Mouse (Mus musculus): Measurements from ENCODE around the gene Arpp19. TPM values are rescaled to one million over a fixed set of nuclear protein-coding genes. Genes with fewer than 3 reads are reported as not detected.
A peak's percentile ranks its signal among the peaks of the same experiment; 100 is the strongest.

The Arpp19 gene
- polyA plus RNA-seq, 1 experiment from 2014 or later = 202 TPM

GRCm38 (mm10) chr9:75040566-75040965 is 3.2 kb downstream of the Arpp19 start:
- Histone ChIP-seq H3K4me1 (peaks cover 21% of the 10 kb centered on the region), H3K27ac (replicated peaks) (no peak overlapping the region), H3K4me3 (replicated peaks) (no peak overlapping the region), H3K27me3 (replicated peaks) (no peaks in the 10 kb centered on the region), H3K9ac (replicated peaks) (no peak overlapping the region), H3K9me3 (replicated peaks) (no peaks in the 10 kb centered on the region), H3K36me3 (peaks cover 4% of the 10 kb centered on the region; the same call in 1 of the 2 replicates), H3K4me2 (no peak overlapping the region)
- 92% methylated on average over 2 of the region's 2 CpGs for WGBS
- no peak for ATAC-seq (ENCODE audit: low FRiP score)

GRCm38 (mm10) chr9:75041840-75042525 is 4.6 kb downstream of the Arpp19 start:
- no peak overlapping the region for H3K9ac ChIP-seq (replicated peaks)
- no peaks in the 10 kb centered on the region for H3K27me3 ChIP-seq (replicated peaks)
- peaks cover 21% of the 10 kb centered on the region for H3K4me1 ChIP-seq
- H3K9me3 ChIP-seq (replicated peaks) = no peaks in the 10 kb centered on the region
- H3K27ac ChIP-seq (replicated peaks) = no peak overlapping the region
- WGBS = 90% methylated on average over 2 of the region's 2 CpGs
- no peak overlapping the region for H3K4me2 ChIP-seq
- no peak for ATAC-seq (ENCODE audit: low FRiP score)
- H3K36me3 ChIP-seq = peaks cover 12% of the 10 kb centered on the region; the same call in 1 of the 2 replicates
- H3K4me3 ChIP-seq (replicated peaks) = no peak overlapping the region

- no peak overlapping the region for H3K27ac ChIP-seq (replicated peaks)
- no peaks in the 10 kb centered on the region for H3K9me3 ChIP-seq (replicated peaks)
- no peak overlapping the region for H3K4me2 ChIP-seq
- H3K36me3 ChIP-seq = peaks cover 12% of the 10 kb centered on the region; the same call in 1 of the 2 replicates
- H3K4me1 ChIP-seq = peaks cover 20% of the 10 kb centered on the region
- no peak overlapping the region for H3K4me3 ChIP-seq (replicated peaks)
- no peaks in the 10 kb centered on the region for H3K27me3 ChIP-seq (replicated peaks)
- no peak for ATAC-seq (ENCODE audit: low FRiP score)
- no peak overlapping the region for H3K9ac ChIP-seq (replicated peaks)
- WGBS = 92% methylated on average over 2 of the region's 2 CpGs
These were observed 5.8 kb downstream of the Arpp19 start for GRCm38 (mm10) chr9:75043191-75043590.

- Histone ChIP-seq H3K4me1 (no peaks in the 10 kb centered on the region), H3K36me3 (peaks cover 12% of the 10 kb centered on the region; the same call in 1 of the 2 replicates), H3K4me2 (no peak overlapping the region), H3K27me3 (replicated peaks) (no peaks in the 10 kb centered on the region), H3K27ac (replicated peaks) (no peak overlapping the region), H3K4me3 (replicated peaks) (no peak overlapping the region), H3K9me3 (replicated peaks) (no peaks in the 10 kb centered on the region), H3K9ac (replicated peaks) (no peak overlapping the region)
- ATAC-seq (ENCODE audit: low FRiP score) = no peak
These were observed 9.7 kb downstream of the Arpp19 start for GRCm38 (mm10) chr9:75047079-75047478.

GRCm38 (mm10) chr9:75049100-75049499 is 11.7 kb downstream of the Arpp19 start:
- H3K4me2 ChIP-seq = no peak overlapping the region
- no peak overlapping the region for H3K9ac ChIP-seq (replicated peaks)
- H3K27ac ChIP-seq (replicated peaks) = no peak overlapping the region
- H3K4me1 ChIP-seq = no peaks in the 10 kb centered on the region
- H3K27me3 ChIP-seq (replicated peaks) = no peaks in the 10 kb centered on the region
- ATAC-seq (ENCODE audit: low FRiP score) = no peak
- H3K4me3 ChIP-seq (replicated peaks) = no peak overlapping the region
- H3K9me3 ChIP-seq (replicated peaks) = no peaks in the 10 kb centered on the region
- H3K36me3 ChIP-seq = peaks cover 12% of the 10 kb centered on the region; the same call in 1 of the 2 replicates
- WGBS = 79% methylated on average over 3 of the region's 3 CpGs

GRCm38 (mm10) chr9:75050003-75050402 is 12.6 kb downstream of the Arpp19 start:
- Histone ChIP-seq H3K9me3 (replicated peaks) (no peaks in the 10 kb centered on the region), H3K9ac (replicated peaks) (no peak overlapping the region), H3K4me2 (no peak overlapping the region), H3K27me3 (replicated peaks) (no peaks in the 10 kb centered on the region), H3K4me3 (replicated peaks) (no peak overlapping the region), H3K36me3 (peaks cover 12% of the 10 kb centered on the region; the same call in 1 of the 2 replicates), H3K27ac (replicated peaks) (no peak overlapping the region), H3K4me1 (no peaks in the 10 kb centered on the region)
- ATAC-seq (ENCODE audit: low FRiP score) = peak; percentile 72; the same call in 1 of the 2 replicates
- WGBS = 28% methylated on average over 3 of the region's 3 CpGs

GRCm38 (mm10) chr9:75051841-75052240 is 14.4 kb downstream of the Arpp19 start:
- Histone ChIP-seq H3K4me3 (replicated peaks) (no peak overlapping the region), H3K4me1 (no peaks in the 10 kb centered on the region), H3K9ac (replicated peaks) (no peak overlapping the region), H3K4me2 (no peak overlapping the region), H3K27me3 (replicated peaks) (no peaks in the 10 kb centered on the region), H3K36me3 (peaks cover 5% of the 10 kb centered on the region), H3K27ac (replicated peaks) (no peak overlapping the region), H3K9me3 (replicated peaks) (no peaks in the 10 kb centered on the region)
- 89% methylated on average over 4 of the region's 4 CpGs for WGBS
- ATAC-seq (ENCODE audit: low FRiP score) = no peak

- Histone ChIP-seq H3K27me3 (replicated peaks) (no peaks in the 10 kb centered on the region), H3K9me3 (replicated peaks) (no peaks in the 10 kb centered on the region), H3K4me2 (no peak overlapping the region), H3K36me3 (peaks cover 24% of the 10 kb centered on the region), H3K4me3 (replicated peaks) (no peak overlapping the region), H3K4me1 (no peaks in the 10 kb centered on the region), H3K9ac (replicated peaks) (no peak overlapping the region), H3K27ac (replicated peaks) (no peak overlapping the region)
- WGBS = 90% methylated on average over 5 of the region's 5 CpGs
- no peak for ATAC-seq (ENCODE audit: low FRiP score)
These were observed 17.6 kb downstream of the Arpp19 start for GRCm38 (mm10) chr9:75055046-75055445.

- H3K9ac ChIP-seq (replicated peaks) = no peak overlapping the region
- H3K36me3 ChIP-seq = 0 out of 2 replicates have a peak, but pooled peaks cover under 1% of the 10 kb centered on the region
- no peak for ATAC-seq (ENCODE audit: low FRiP score)
- H3K27ac ChIP-seq (replicated peaks) = no peak overlapping the region
- H3K4me3 ChIP-seq (replicated peaks) = no peak overlapping the region
- no peak overlapping the region for H3K4me2 ChIP-seq
- WGBS = 67% methylated on average over 9 of the region's 9 CpGs
- H3K9me3 ChIP-seq (replicated peaks) = no peaks in the 10 kb centered on the region
- peaks cover 5% of the 10 kb centered on the region; the same call in 1 of the 2 replicates for H3K4me1 ChIP-seq
- H3K27me3 ChIP-seq (replicated peaks) = no peaks in the 10 kb centered on the region
These were observed 27.4 kb downstream of the Arpp19 start for GRCm38 (mm10) chr9:75064678-75065331.

GRCm38 (mm10) chr9:75070457-75071028 is 33.1 kb downstream of the Arpp19 start, which contains the start of gene Myo5a:
TSS of gene Myo5a (plus strand) at chr9:75071015.
- peaks cover 23% of the 10 kb centered on the region for H3K4me1 ChIP-seq
- WGBS = 20% methylated on average over 23 of the region's 23 CpGs
- ATAC-seq (ENCODE audit: low FRiP score) = peak; percentile 73

GRCm38 (mm10) chr9:75071029-75071705 is 33.8 kb downstream of the Arpp19 start:
- peak; percentile 94 for ATAC-seq (ENCODE audit: low FRiP score)
- Histone ChIP-seq H3K4me2 (peak overlapping the region; percentile 68), H3K27me3 (replicated peaks) (no peaks in the 10 kb centered on the region), H3K9me3 (replicated peaks) (no peaks in the 10 kb centered on the region), H3K4me3 (replicated peaks) (peak overlapping the region; percentile 86), H3K27ac (replicated peaks) (peak overlapping the region; percentile 98), H3K36me3 (no peaks in the 10 kb centered on the region), H3K9ac (replicated peaks) (peak overlapping the region; percentile 98), H3K4me1 (peaks cover 23% of the 10 kb centered on the region)
- WGBS = under 1% methylated on average over 43 of the region's 92 CpGs

More at GRCm38 (mm10) chr9:75070457-75071028, 33.1 kb downstream of the Arpp19 start, which contains the start of gene Myo5a:
- Histone ChIP-seq H3K27ac (replicated peaks) (peak within 1 kb of the TSS; percentile 98), H3K4me2 (peak within 1 kb of the TSS; percentile 68), H3K9me3 (replicated peaks) (no peaks in the 10 kb centered on the region), H3K36me3 (no peaks in the 10 kb centered on the region), H3K9ac (replicated peaks) (peak within 1 kb of the TSS; percentile 98), H3K27me3 (replicated peaks) (no peaks in the 10 kb centered on the region), H3K4me3 (replicated peaks) (peak within 1 kb of the TSS; percentile 86)
